Mouse (Mus musculus) spleen, adult 2 months (tissue): ENCODE results near the gene Slc29a4. TPM values are rescaled to one million over a fixed set of nuclear protein-coding genes. Genes with fewer than 3 reads are reported as not detected.
A peak's percentile ranks its signal among the peaks of the same experiment; 100 is the strongest.

Experiments
- DNase-seq, 2 experiments: peaks; one replicate each; pipeline versions ENCODE4 v3.0.0 to v3.0.0-alpha.2; 2012 to 2021; ENCODE audit warnings: low spot score in 2 of 2, low read depth in 1 of 2
- H3K27ac ChIP-seq: fragments of 200-500 bp; 2 replicates; pipeline ENCODE4 v1.5.1; 2012; ENCODE audit warnings: low read length, inconsistent platforms; ENCODE audit not compliant: insufficient read depth
- H3K27me3 ChIP-seq: fragments of 200-500 bp; 2 replicates; pipeline ENCODE4 v1.6.1; 2012; ENCODE audit warnings: mild to moderate bottlenecking, moderate library complexity, low read length, inconsistent platforms; ENCODE audit not compliant: control insufficient read depth, insufficient read depth
- H3K36me3 ChIP-seq: fragments of 200-500 bp; 2 replicates; pipeline ENCODE4 v1.6.1; 2012; ENCODE audit warnings: mild to moderate bottlenecking, low read length, inconsistent platforms; ENCODE audit not compliant: control insufficient read depth, insufficient read depth
- H3K4me1 ChIP-seq: fragments of 200-500 bp; 2 replicates; pipeline ENCODE4 v1.6.1; 2011; ENCODE audit warnings: inconsistent platforms; ENCODE audit not compliant: control insufficient read depth, insufficient read depth, insufficient read length
- H3K4me3 ChIP-seq: fragments of 200-500 bp; 2 replicates; pipeline ENCODE4 v1.5.1; 2011; ENCODE audit warnings: mild to moderate bottlenecking, inconsistent platforms; ENCODE audit not compliant: insufficient read depth, insufficient read length; ENCODE audit errors: extremely low read depth
- CTCF ChIP-seq: fragments of 200-500 bp; IDR thresholded peaks from 2 replicates; pipeline ENCODE4 v1.5.1; 2011; ENCODE audit warnings: mild to moderate bottlenecking, inconsistent platforms; ENCODE audit not compliant: insufficient read depth, insufficient read length, insufficient replicate concordance; ENCODE audit errors: extremely low read depth
- POLR2A ChIP-seq: fragments of 200-500 bp; IDR thresholded peaks from 2 replicates; pipeline ENCODE4 v1.6.1; 2011; ENCODE audit warnings: low read depth, low read length, inconsistent platforms
- WGBS: fragments of 180-500 bp; shearing (Covaris S2); methylation state at CpG from one replicate; pipeline ENCODE4 v1.1.7; 2018; 5-methylcytosine and 5-hydroxymethylcytosine counted together
- polyA plus RNA-seq: library from polyadenylated mRNA; depleted of rRNA; stranded (reverse); fragments of >200 nt; gene quantifications from 2 replicates; pipeline ENCODE4 v1.2.3, GENCODE M21; 2012

Gene Slc29a4
- polyA plus RNA-seq, 1 experiment, result 9.7 TPM

GRCm38 (mm10) chr5:142730295-142730694 lies 38.0 kb downstream of the Slc29a4 start:
- H3K27ac ChIP-seq, result no peak overlapping the region
- peaks cover 43% of the 10 kb centered on the region for H3K36me3 ChIP-seq
- WGBS, result 51% methylated on average over 12 of the region's 12 CpGs
- no peaks in the 10 kb centered on the region for H3K4me1 ChIP-seq
- TF ChIP-seq POLR2A (no peak), CTCF (no peak)
- no peak overlapping the region for H3K4me3 ChIP-seq
- DNase-seq, result no peak
- no peaks in the 10 kb centered on the region for H3K27me3 ChIP-seq

DNA sequence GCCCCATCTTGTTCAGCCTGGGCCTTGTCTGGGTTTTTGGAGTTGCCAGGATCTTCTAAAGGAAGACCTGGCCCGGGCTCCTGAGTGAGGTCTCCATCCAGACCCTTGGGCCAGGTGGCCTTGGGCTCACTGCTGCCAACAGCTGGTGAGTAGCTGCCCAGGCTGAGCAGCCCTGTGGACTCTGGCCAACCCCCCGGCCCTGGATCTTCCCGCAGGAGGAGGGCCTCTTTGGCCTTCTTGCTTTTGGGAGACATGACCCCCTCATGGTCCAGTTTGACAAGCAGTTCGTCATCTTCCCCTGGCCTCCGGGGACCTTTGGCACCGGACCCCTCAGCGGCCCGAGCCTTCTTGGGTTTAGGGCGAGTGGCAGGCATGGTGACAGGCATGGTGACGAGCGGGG lies 39.6 kb downstream of the Slc29a4 start:
- peaks cover 44% of the 10 kb centered on the region for H3K36me3 ChIP-seq
- WGBS, result 92% methylated on average over 11 of the region's 11 CpGs

GRCm38 (mm10) chr5:142739941-142740340 lies 47.6 kb downstream of the Slc29a4 start:
- Histone ChIP-seq H3K36me3 (peaks cover 40% of the 10 kb centered on the region), H3K27me3 (no peaks in the 10 kb centered on the region), H3K4me1 (no peaks in the 10 kb centered on the region), H3K27ac (no peak overlapping the region), H3K4me3 (no peak overlapping the region)
- 76% methylated on average over 8 of the region's 8 CpGs for WGBS
- DNase-seq, result no peak
- TF ChIP-seq CTCF, result no peak
- TF ChIP-seq POLR2A, result no peak

More for the DNA sequence above, 39.6 kb downstream of the Slc29a4 start:
- no peak for TF ChIP-seq POLR2A
- TF ChIP-seq CTCF, result no peak
- Histone ChIP-seq H3K27ac (no peak overlapping the region), H3K27me3 (no peaks in the 10 kb centered on the region), H3K4me3 (no peak overlapping the region), H3K4me1 (no peaks in the 10 kb centered on the region)
- no peak for DNase-seq

DNA sequence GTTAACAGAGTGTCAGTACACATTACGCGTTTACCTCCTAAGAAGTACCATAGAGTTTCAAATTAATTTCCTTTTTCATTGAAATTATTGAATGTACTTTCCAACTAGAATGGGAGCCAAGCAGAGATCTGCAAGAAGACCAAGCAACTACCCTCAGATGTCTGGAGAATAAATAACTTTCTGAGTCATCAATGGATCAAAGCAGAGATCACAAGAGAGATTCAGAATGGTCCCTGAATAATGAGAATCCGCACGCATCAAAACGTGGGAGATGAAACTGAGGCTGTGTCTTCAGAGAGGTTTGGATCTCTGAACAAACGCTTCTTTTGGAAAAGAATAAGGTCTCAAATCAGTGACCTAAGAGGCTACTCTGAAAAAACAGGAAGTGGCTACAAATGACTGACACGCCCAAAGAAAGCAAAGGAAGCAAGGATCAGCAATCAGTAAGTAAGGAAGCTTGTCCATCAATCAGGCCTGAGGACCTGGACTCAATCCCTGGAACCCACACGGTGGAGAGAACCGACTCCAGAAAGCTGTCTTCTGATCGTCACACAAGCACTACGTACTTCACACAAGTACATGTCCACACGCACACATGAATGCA lies 54.8 kb downstream of the Slc29a4 start:
- no peaks in the 10 kb centered on the region for H3K27me3 ChIP-seq
- TF ChIP-seq CTCF, result no peak
- no peak for TF ChIP-seq POLR2A
- WGBS, result 66% methylated on average over 12 of the region's 12 CpGs
- H3K27ac ChIP-seq, result peak overlapping the region; percentile 19; the same call in 1 of the 2 replicates
- no peak for DNase-seq
- H3K4me1 ChIP-seq, result peaks cover 4% of the 10 kb centered on the region; the same call in 1 of the 2 replicates
- no peak overlapping the region for H3K4me3 ChIP-seq
- H3K36me3 ChIP-seq, result peaks cover 21% of the 10 kb centered on the region

- Histone ChIP-seq H3K27me3 (no peaks in the 10 kb centered on the region), H3K4me1 (peaks cover 4% of the 10 kb centered on the region; the same call in 1 of the 2 replicates), H3K36me3 (peaks cover 15% of the 10 kb centered on the region), H3K4me3 (no peak overlapping the region), H3K27ac (no peak overlapping the region)
- no peak for DNase-seq
- WGBS, result 92% methylated on average over 11 of the region's 11 CpGs
- no peak for TF ChIP-seq POLR2A
- no peak for TF ChIP-seq CTCF
Observed at GRCm38 (mm10) chr5:142750173-142750572, 57.9 kb downstream of the Slc29a4 start.

DNA sequence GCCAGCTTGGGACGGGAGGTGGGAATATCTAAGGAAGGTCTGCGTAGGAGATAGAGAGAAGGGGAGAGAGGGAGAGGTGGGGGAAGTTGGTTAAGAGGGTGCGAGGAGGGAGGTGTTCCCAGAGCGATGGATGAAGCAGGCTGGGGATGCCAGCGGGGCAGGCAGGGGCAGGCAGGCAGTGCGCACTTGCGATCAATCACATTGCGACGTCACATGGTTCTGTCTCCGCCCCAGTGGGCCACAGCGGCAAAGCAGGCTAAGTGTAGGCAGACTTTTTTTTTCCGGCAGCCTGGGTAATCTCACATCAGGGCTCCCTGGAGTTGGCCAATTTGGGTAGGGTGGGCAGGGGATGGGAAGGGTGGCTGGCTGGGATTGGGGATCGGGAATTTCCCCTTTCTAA lies 59.9 kb downstream of the Slc29a4 start:
- TF ChIP-seq CTCF (no peak), POLR2A (no peak)
- no peak for DNase-seq
- peaks cover 19% of the 10 kb centered on the region for H3K36me3 ChIP-seq
- 94% methylated on average over 13 of the region's 13 CpGs for WGBS
- H3K27me3 ChIP-seq, result no peaks in the 10 kb centered on the region
- H3K27ac ChIP-seq, result no peak overlapping the region
- peaks cover 2% of the 10 kb centered on the region; the same call in 1 of the 2 replicates for H3K4me1 ChIP-seq
- no peak overlapping the region for H3K4me3 ChIP-seq

- Histone ChIP-seq H3K27ac (no peak overlapping the region), H3K27me3 (no peaks in the 10 kb centered on the region), H3K4me3 (no peak overlapping the region), H3K36me3 (peaks cover 44% of the 10 kb centered on the region), H3K4me1 (no peaks in the 10 kb centered on the region)
- WGBS, result 86% methylated on average over 8 of the region's 8 CpGs
- DNase-seq, result no peak
- no peak for TF ChIP-seq CTCF
Observed at GRCm38 (mm10) chr5:142759786-142760185, 67.5 kb downstream of the Slc29a4 start.
